Mouse (Mus musculus): ENCODE data around the gene Svep1.
A peak's percentile ranks its signal among the peaks of the same experiment; 100 is the strongest.

Svep1 gene

GRCm38 (mm10) chr4:58169918-58170317 lies 36.7 kb downstream of the Svep1 start:
- no peak for DNase-seq

DNA sequence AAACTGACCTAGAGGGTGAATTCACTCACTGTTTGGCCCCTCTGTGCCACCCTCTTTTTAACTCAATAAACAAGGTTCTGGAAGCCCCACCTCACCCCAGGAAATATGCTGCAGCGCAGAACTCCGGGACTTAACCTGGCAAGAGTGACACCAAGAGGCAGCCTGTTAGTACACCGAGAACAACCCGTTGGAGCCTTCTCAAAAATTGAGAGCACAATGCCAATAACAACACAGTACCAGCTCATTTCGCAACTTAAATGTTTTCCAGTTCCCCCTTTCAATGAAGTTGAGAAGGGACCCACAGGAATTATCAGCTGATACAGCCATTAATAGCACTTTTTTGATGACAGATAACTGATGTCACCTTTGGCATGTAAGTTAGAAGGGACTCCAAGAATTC lies 38.3 kb downstream of the Svep1 start:
- DNase-seq: no peak

GRCm38 (mm10) chr4:58165711-58166110 lies 40.9 kb downstream of the Svep1 start:
- DNase-seq: no peak

GRCm38 (mm10) chr4:58161901-58162300 lies 44.8 kb downstream of the Svep1 start:
- no peak for DNase-seq

GRCm38 (mm10) chr4:58159564-58159963 lies 47.1 kb downstream of the Svep1 start:
- DNase-seq: no peak

- no peak for DNase-seq
Observed at GRCm38 (mm10) chr4:58150301-58150700, 56.4 kb downstream of the Svep1 start.

DNA sequence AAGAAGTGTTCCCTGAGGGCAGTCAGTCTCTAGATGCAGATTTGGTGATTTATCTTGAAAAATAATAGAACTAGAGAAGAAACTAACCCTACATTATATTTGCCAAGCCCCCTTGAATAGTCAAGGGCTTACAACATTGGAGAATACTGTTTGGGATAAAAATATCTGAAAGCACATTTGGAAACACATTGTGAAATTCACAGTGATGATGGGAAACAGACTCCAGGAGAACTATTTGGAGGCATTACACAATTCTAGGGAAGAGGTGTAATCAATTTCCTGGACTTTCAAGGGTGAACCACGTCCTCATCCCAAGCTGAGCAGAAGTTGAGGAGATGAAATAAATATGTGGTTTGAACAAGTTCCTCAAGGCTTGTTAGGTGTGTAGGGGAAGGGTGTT lies 57.5 kb downstream of the Svep1 start:
- DNase-seq: no peak

- no peak for DNase-seq
Observed at GRCm38 (mm10) chr4:58148547-58148946, 58.1 kb downstream of the Svep1 start.

DNA sequence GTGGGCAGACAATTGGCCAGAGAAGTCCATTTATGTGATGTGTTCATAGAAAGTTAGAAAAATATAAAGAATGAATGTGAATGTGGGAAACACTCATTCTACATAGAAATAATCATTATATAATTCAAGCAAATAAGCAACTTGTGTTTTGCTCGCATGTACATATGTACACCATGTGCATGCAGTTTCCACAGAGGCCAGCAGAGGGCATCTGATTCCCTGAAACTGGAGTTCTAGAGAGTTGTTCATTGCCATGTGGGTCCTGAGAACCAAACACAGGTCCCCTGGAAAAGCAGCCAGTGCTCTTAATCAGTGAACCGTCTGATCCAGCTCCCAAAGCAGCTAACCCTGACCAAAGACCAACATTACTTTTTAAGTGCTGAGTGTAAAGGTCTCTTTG lies 60.0 kb downstream of the Svep1 start:
- no peak for DNase-seq

GRCm38 (mm10) chr4:58139764-58140556 lies 66.7 kb downstream of the Svep1 start:
- no peak for DNase-seq

GRCm38 (mm10) chr4:58139241-58139640 lies 67.4 kb downstream of the Svep1 start:
- no peak for DNase-seq

DNA sequence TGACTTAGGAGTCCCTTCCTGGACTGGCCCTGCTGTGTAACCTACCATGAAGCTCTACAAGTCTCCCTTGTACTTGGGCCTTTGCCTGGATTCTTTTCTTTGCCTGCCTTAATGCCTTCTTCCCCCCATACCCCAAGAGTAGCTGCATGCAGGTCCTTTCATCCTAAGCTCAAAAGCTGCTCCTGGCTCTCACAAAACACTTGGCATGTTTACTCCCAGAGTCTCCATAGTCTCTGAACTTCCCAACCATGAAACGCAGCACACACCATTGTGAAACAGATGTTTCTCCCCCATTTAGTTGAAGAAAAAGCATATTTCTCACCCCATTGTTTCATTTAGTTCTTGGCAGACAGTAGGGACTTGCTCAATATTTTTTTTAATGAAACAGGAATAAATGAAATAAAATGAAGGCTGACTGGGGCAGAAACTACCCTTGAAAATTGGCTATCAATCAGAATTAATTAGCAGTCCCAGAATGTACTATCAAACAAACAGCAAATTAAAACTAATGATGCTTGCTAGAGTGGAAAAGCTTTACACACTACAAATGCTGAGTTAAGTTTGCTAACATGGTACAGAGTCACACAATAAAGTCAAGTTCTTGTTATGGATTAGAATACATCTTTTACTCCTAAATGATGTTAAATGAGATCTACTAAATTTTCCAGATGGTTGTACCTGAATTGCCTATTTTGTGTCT lies 72.9 kb downstream of the Svep1 start:
- DNase-seq: no peak

- DNase-seq: no peak
Observed at GRCm38 (mm10) chr4:58129844-58130243, 76.8 kb downstream of the Svep1 start.

DNA sequence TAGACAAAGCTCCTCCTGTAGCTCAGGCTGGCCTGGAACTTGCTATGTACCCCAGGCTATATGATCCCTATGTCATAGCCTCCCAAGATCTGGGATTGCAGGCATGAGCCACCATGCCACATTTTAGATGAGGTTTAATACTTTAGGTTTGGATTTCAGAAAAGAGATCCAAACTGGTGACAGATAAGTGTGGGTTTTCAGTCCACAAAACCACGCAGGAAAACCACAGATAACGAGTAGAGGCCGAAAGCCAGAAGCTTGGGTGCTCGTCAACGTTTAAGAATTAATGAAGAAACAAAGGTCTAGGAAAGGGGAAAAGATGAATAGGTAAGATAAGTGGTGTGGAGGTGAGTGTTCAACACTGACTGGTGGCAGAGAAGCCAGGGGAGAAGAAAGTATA lies 79.6 kb downstream of the Svep1 start:
- no peak for DNase-seq

- DNase-seq: no peak
Observed at GRCm38 (mm10) chr4:58115452-58115851, 91.2 kb downstream of the Svep1 start.

DNA sequence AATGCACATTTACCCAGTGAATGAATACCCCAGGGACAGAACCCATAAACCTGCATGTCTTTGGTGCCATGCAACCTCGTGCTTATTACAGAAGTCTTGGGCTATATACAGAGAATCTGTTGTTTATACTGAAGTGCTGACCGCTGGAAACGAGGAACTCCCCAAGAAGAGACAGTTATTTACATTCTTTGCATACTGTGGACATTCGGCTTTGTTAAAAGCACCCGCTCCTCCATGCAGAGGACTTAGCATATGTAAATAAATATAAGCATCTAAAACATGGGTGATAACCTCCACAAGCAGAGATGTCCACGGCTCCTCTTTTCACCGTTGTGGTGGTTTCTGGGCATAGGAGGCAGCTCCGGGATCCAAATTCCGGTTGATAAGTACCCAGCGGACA lies 95.7 kb downstream of the Svep1 start:
- DNase-seq: no peak

DNA sequence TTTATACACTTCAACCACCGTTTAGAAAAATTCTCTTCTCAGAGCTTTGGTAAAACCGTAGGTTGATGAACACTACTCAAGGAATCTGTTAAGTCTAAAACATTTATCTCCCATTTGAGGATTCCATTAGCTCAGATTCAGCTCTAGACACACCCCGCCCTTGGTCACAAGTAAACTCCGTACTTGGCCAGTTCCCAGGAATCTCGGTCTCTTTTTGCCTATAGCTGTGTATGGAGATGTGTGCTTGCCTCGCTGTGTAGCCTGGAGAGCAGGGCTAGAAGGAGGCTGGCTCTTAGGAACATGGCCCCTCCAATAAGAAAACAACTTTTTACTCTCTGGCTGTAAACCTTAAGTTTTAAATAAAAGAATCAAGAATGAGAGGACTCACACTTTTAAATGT lies 96.9 kb downstream of the Svep1 start:
- DNase-seq: no peak

DNA sequence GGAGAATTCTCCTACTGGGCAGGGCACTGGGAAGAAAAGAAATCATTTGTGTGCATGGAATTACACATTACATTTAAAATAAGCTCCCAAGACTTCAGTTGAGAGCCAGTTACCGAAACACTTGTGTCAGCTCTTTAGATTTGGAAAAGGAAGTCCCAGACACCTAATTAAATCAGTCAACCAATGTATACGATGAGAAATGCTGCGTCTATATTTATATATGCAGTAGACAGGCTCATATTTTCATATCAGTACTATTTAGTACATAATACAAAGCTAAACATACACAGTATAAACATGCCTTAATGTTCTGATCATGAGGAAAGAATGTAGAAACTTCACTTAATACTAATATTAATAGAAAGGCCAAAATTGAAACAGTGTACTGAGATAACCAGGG lies 98.3 kb downstream of the Svep1 start:
- no peak for DNase-seq

DNA sequence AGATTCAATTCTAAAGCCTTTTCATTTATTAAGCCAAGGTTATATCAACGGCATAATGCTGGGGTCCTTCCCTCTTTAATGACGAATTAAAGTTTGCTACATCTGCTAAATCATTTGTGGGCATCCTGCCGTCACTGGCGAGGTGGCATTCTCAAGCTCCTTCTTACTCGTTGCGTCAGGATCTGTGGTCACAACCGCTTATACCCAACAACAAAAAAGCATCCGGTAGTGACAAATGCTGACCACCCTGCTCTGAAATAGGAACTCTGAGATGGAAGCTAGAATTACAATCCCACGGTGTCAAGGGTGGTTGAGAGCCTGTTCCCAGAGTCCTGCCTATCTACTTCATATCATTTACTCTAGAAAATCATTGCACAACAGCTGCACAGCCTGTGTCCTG lies 108.9 kb downstream of the Svep1 start:
- no peak for DNase-seq

DNA sequence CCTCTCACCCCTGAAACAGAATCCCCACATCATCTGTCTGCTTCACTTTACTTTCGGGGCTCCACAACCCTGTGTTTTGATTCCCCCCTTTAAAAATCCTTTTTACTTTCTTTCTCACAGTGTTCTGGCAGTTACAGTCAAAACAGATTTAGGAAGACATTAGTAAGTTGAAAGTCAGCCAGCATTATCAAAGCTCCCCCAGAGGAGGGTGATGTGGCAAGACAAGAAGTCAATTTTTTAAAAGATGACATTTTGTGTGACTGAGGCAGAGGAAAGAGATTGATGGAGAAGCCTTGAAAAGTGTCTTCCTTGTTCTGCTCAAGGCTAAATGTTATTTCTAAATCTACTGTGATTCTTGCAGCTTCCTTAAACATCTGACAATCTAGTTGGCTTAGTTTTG lies 119.9 kb downstream of the Svep1 start:
- no peak for DNase-seq

GRCm38 (mm10) chr4:58086151-58086550 lies 120.5 kb downstream of the Svep1 start:
- DNase-seq: no peak

- DNase-seq: no peak
Observed at GRCm38 (mm10) chr4:58085340-58085739, 121.3 kb downstream of the Svep1 start.

DNA sequence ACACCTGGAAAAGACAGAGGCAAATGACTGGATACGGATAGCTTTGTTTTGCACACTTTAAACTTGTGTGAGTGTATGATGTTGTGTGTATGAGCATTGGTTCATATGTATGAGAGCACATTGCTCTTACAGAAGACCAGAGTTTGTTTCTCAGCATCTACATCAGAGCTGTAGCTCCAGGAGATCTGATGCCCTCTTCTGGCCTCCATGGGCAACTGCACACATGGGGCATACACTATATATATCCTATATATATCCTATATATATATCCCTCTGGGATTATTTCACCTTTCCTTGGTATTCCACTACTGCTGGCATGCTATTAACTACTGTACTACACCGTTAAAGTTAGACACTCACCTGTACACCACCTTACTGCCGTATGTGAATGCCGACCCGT lies 122.5 kb downstream of the Svep1 start:
- no peak for DNase-seq

DNA sequence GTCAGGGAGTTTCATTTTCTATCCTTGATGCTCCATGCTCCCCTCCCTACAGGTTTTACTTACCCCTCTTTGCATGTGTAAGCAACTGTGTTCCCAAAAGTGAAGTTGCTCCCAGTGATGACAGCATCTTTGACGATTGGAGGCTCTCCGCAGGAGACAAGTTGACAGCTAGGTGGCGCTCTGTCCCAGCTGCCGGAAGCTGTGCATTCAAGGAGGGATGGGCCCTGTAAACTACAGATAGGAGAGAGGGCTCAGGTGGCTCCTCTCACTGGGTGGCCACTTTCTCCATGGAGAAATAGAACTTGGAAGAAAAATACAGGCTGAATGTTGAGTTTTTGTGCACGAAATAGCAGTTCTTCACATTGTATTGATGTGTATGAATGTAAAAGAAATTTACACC lies 124.1 kb downstream of the Svep1 start:
- DNase-seq: peak; percentile 11

DNA sequence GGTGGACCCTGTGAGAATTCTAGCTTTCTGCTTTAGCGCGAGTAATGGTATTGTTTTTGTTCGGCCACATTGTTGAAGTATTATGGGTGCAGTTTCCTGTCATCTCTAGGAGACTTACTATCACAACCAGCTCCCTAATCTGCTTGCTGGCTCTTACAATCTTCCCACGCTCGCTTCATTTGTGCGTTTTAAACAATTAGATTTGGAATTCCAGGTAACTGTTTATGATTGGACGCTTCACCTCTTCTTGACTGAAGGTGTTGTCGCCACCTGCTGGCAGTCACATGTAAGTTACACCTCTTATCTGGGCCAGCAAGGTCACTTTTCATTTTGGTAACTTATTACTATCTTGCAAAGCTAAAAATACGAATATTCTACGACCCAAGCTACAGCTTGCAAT lies 127.0 kb downstream of the Svep1 start:
- no peak for DNase-seq
